Comparison of ENCODE assay signal across 14 mouse cellular contexts in the genomic region with DNA sequence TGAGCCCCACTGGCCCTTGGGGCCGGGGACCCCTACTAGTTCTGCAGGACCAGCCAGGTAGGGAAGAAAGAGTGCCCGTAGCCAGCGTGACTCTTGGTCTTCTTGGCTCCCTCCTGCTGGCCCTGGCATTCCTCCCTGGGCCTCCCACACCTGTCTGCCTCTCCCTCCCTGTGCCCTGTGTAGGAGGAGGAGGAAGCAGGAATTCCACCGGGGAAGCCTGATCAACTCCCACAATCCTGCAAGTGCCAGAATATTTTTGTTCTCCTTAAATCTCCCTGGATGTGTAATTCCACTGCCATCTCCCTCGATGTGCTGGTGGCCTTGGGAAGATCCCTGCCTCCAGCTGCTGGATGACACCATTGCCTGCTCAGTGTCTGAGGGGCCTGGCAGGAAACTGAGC.
DNase-seq lines count a peak whose midpoint lies in the region.
"Had no signal": no experiment of that assay in that cellular context is flagged by ENCODE, and none has a peak within 500 bp of the region (broad histone marks: within the 10 kb centered on the region; RNA-seq: fewer than 3 reads in every experiment).

No protein-coding gene starts in this region.

- peak; percentile 48 to 59 for DNase-seq in kidney, postnatal 4 days
- no peak for DNase-seq in kidney, postnatal 14 days
- peak; percentile 52 for DNase-seq in brain, adult 2 months (ENCODE audit: low read depth, low spot score)
- DNase-seq in ovary, postnatal 10 days (ENCODE audit: low spot score), result peak; percentile 10
- DNase-seq in cerebellum, postnatal 14 days, result no peak
- no peak for DNase-seq in embryo, embryonic 11 days
- DNase-seq: adrenal gland, adult 2 months; adrenal gland, postnatal 10 days; adrenal gland, postnatal 25 days; cerebellum, adult 11-12 months; cerebellum, adult 2 months; cerebellum, adult 9-10 months; cerebellum, postnatal 36 days; forebrain, postnatal 0 days had no signal

Comparison
In these comparisons a context has a peak if more than half of its experiments do, and no peak if none do; other contexts are left out.
1. DNase-seq: peak in kidney, postnatal 4 days (2 of 2), brain, adult 2 months (single experiment) and ovary, postnatal 10 days (single experiment); none in kidney, postnatal 14 days (single experiment), cerebellum, postnatal 14 days (0 of 2) and embryo, embryonic 11 days (single experiment).